Mouse (Mus musculus) liver, postnatal 0 days (tissue): ENCODE measurements around the gene Ggt5.

Experiments
- CTCF ChIP-seq: sonication (generic); IDR thresholded peaks from 2 replicates; pipeline ENCODE4 v1.5.1; 2016; ENCODE audit warnings: antibody characterized with exemption, low read depth
- EP300 ChIP-seq: IDR thresholded peaks from 2 replicates; pipeline ENCODE4 v1.6.1; 2016; ENCODE audit warnings: antibody characterized with exemption, low read depth, mild to moderate bottlenecking

GRCm38 (mm10) chr10:75616044-75616443, 26.9 kb downstream of the Ggt5 start:
- TF ChIP-seq EP300 (no peak), CTCF (no peak)
